Mouse (Mus musculus) MEL (cell line): Measurements from ENCODE around the gene Ankrd24. TPM values are rescaled to one million over a fixed set of nuclear protein-coding genes. Genes with fewer than 3 reads are reported as not detected.

Experiments used
- DNase-seq: peaks from one replicate; pipeline ENCODE4 v3.0.0; 2011; ENCODE audit warnings: low read depth, low spot score
- H3K27ac ChIP-seq: 2 replicates; pipeline ENCODE4 v1.5.1; 2012; ENCODE audit warnings: low read depth, mild to moderate bottlenecking, control low read depth, low read length, moderate library complexity; ENCODE audit not compliant: control insufficient read depth
- H3K27me3 ChIP-seq, 2 experiments: fragments of 150-350 bp in 1 of 2; sonication (generic) in 1 of 2; 2 replicates each; pipeline ENCODE4 v1.6.1; 2012; ENCODE audit warnings: low read length in 2 of 2, mild to moderate bottlenecking in 2 of 2, improper control_type of control experiment in 1 of 2, moderate library complexity in 1 of 2; ENCODE audit not compliant: insufficient read depth in 2 of 2, control insufficient read depth in 1 of 2
- H3K36me3 ChIP-seq, 2 experiments: 2 replicates each; pipeline ENCODE4 v1.6.1; 2012 to 2014; ENCODE audit warnings: low read length in 2 of 2, improper control_type of control experiment in 1 of 2, inconsistent platforms in 1 of 2, mild to moderate bottlenecking in 1 of 2; ENCODE audit not compliant: insufficient read depth in 2 of 2, control insufficient read depth in 1 of 2
- H3K4me1 ChIP-seq, 2 experiments: fragments of 150-350 bp in 1 of 2; sonication (generic) in 1 of 2; 2 replicates each; pipeline ENCODE4 v1.6.1; 2012; ENCODE audit warnings: low read length in 2 of 2, improper control_type of control experiment in 1 of 2, mild to moderate bottlenecking in 1 of 2; ENCODE audit not compliant: insufficient read depth in 2 of 2, control insufficient read depth in 1 of 2
- H3K4me3 ChIP-seq, 2 experiments: fragments of 150-350 bp in 1 of 2; sonication (generic) in 1 of 2; 2 replicates each; pipeline ENCODE4 v1.5.1; 2012; ENCODE audit warnings: low read depth in 2 of 2, low read length in 2 of 2, mild to moderate bottlenecking in 2 of 2, moderate library complexity in 2 of 2, control low read depth in 1 of 2, improper control_type of control experiment in 1 of 2; ENCODE audit not compliant: control insufficient read depth in 1 of 2, insufficient read depth in 1 of 2
- H3K79me2 ChIP-seq: 2 replicates; pipeline ENCODE4 v1.6.1; 2012; ENCODE audit warnings: mild to moderate bottlenecking, low read length, moderate library complexity; ENCODE audit not compliant: control insufficient read depth, poor library complexity, insufficient read depth
- H3K9ac ChIP-seq: 2 replicates; pipeline ENCODE4 v1.6.1; 2012; ENCODE audit warnings: low read depth, mild to moderate bottlenecking, control low read depth, low read length, moderate library complexity; ENCODE audit not compliant: control insufficient read depth, poor library complexity, severe bottlenecking
- H3K9me3 ChIP-seq: fragments of 150-350 bp; sonication (generic); replicated peaks from 2 replicates; pipeline ENCODE4 v1.6.1; 2012; ENCODE audit warnings: mild to moderate bottlenecking, low read length, improper control_type of control experiment, moderate library complexity; ENCODE audit not compliant: insufficient read depth
- BHLHE40 ChIP-seq: IDR thresholded peaks from 2 replicates; pipeline ENCODE4 v1.6.1; 2012; ENCODE audit warnings: low read depth, mild to moderate bottlenecking, inconsistent platforms, low read length, improper control_type of control experiment, borderline replicate concordance
- CHD1 ChIP-seq: IDR thresholded peaks from 2 replicates; pipeline ENCODE4 v1.6.1; 2012; ENCODE audit warnings: low read depth, mild to moderate bottlenecking, inconsistent platforms, low read length, improper control_type of control experiment
- CHD2 ChIP-seq: IDR thresholded peaks from 2 replicates; pipeline ENCODE4 v1.6.1; 2011; ENCODE audit warnings: low read length, improper control_type of control experiment
- CTCF ChIP-seq, 3 experiments: IDR thresholded peaks in 2 of 3; conservative IDR thresholded peaks in 1 of 3; 2 replicates each; pipeline ENCODE4 v1.5.1; 2011 to 2012; ENCODE audit warnings: low read length in 3 of 3, low read depth in 2 of 3, mild to moderate bottlenecking in 2 of 3, improper control_type of control experiment in 1 of 3, inconsistent platforms in 1 of 3, mixed read lengths in 1 of 3, moderate library complexity in 1 of 3; ENCODE audit not compliant: control insufficient read depth in 1 of 3, insufficient read depth in 1 of 3, poor library complexity in 1 of 3, severe bottlenecking in 1 of 3
- ELF1 ChIP-seq: IDR thresholded peaks from 2 replicates; pipeline ENCODE4 v1.6.1; 2014; ENCODE audit warnings: low read depth, mild to moderate bottlenecking, inconsistent platforms, low read length, improper control_type of control experiment, moderate library complexity
- ETS1 ChIP-seq: IDR thresholded peaks from 2 replicates; pipeline ENCODE4 v1.6.1; 2012; ENCODE audit warnings: low read depth, mild to moderate bottlenecking, inconsistent platforms, low read length, improper control_type of control experiment, moderate library complexity
- GABPA ChIP-seq: IDR thresholded peaks from 2 replicates; pipeline ENCODE4 v1.6.1; 2012; ENCODE audit warnings: low read depth, mild to moderate bottlenecking, inconsistent platforms, low read length, improper control_type of control experiment, moderate library complexity
- GATA1 ChIP-seq: IDR thresholded peaks from 2 replicates; pipeline ENCODE4 v1.6.1; 2011; ENCODE audit warnings: low read depth, low read length, improper control_type of control experiment
- HCFC1 ChIP-seq: IDR thresholded peaks from 2 replicates; pipeline ENCODE4 v1.6.1; 2012; ENCODE audit warnings: low read depth, mild to moderate bottlenecking, inconsistent platforms, low read length, improper control_type of control experiment, moderate library complexity
- JUND ChIP-seq: IDR thresholded peaks from 2 replicates; pipeline ENCODE4 v1.6.1; 2011; ENCODE audit warnings: low read depth, mild to moderate bottlenecking, improper control_type of control experiment, low read length
- KAT2A ChIP-seq: conservative IDR thresholded peaks from 2 replicates; pipeline ENCODE4 v1.6.1; 2012; ENCODE audit warnings: low read depth, low read length, improper control_type of control experiment, inconsistent platforms
- MAFK ChIP-seq: IDR thresholded peaks from 2 replicates; pipeline ENCODE4 v1.6.1; 2011; ENCODE audit warnings: low read depth, mild to moderate bottlenecking, low read length, improper control_type of control experiment, borderline replicate concordance
- MAX ChIP-seq: IDR thresholded peaks from 2 replicates; pipeline ENCODE4 v1.6.1; 2011; ENCODE audit warnings: low read length, improper control_type of control experiment
- MXI1 ChIP-seq: IDR thresholded peaks from 2 replicates; pipeline ENCODE4 v1.6.1; 2011; ENCODE audit warnings: mild to moderate bottlenecking, low read depth, low read length, improper control_type of control experiment
- MYC ChIP-seq: IDR thresholded peaks from 2 replicates; pipeline ENCODE4 v1.6.1; 2011; ENCODE audit warnings: low read depth, mild to moderate bottlenecking, low read length, improper control_type of control experiment, moderate library complexity
- NELFE ChIP-seq: IDR thresholded peaks from 2 replicates; pipeline ENCODE4 v1.6.1; 2011; ENCODE audit warnings: low read depth, low read length, improper control_type of control experiment
- NRF1 ChIP-seq: IDR thresholded peaks from 2 replicates; pipeline ENCODE4 v1.6.1; 2014; ENCODE audit warnings: low read depth, mild to moderate bottlenecking, inconsistent platforms, low read length, improper control_type of control experiment, moderate library complexity; ENCODE audit not compliant: poor library complexity, insufficient read depth, severe bottlenecking
- POLR2A ChIP-seq, 2 experiments: IDR thresholded peaks; 2 replicates each; pipeline ENCODE4 v1.6.1; 2011 to 2012; ENCODE audit warnings: low read length in 2 of 2, mild to moderate bottlenecking in 2 of 2, control low read depth in 1 of 2, improper control_type of control experiment in 1 of 2, low read depth in 1 of 2, moderate library complexity in 1 of 2; ENCODE audit not compliant: control insufficient read depth in 1 of 2, insufficient read depth in 1 of 2, poor library complexity in 1 of 2
- POLR2AphosphoS2 ChIP-seq: IDR thresholded peaks from 2 replicates; pipeline ENCODE4 v1.6.1; 2011; ENCODE audit warnings: low read length, improper control_type of control experiment
- RAD21 ChIP-seq: IDR thresholded peaks from 2 replicates; pipeline ENCODE4 v1.6.1; 2011; ENCODE audit warnings: mild to moderate bottlenecking, low read depth, low read length, improper control_type of control experiment
- RCOR1 ChIP-seq: IDR thresholded peaks from 2 replicates; pipeline ENCODE4 v1.6.1; 2012; ENCODE audit warnings: low read depth, mild to moderate bottlenecking, inconsistent platforms, low read length, improper control_type of control experiment
- SIN3A ChIP-seq: IDR thresholded peaks from 2 replicates; pipeline ENCODE4 v1.6.1; 2012; ENCODE audit warnings: low read length, improper control_type of control experiment, inconsistent platforms
- SMC3 ChIP-seq: IDR thresholded peaks from 2 replicates; pipeline ENCODE4 v1.6.1; 2011; ENCODE audit warnings: low read depth, low read length, improper control_type of control experiment
- TBP ChIP-seq: IDR thresholded peaks from 2 replicates; pipeline ENCODE4 v1.8.0; 2011; ENCODE audit warnings: low read depth, low read length, improper control_type of control experiment
- TCF12 ChIP-seq: IDR thresholded peaks from 2 replicates; pipeline ENCODE4 v1.6.1; 2014; ENCODE audit warnings: low read depth, mild to moderate bottlenecking, inconsistent platforms, low read length, improper control_type of control experiment, moderate library complexity
- UBTF ChIP-seq: IDR thresholded peaks from 2 replicates; pipeline ENCODE4 v1.6.1; 2012; ENCODE audit warnings: low read depth, mild to moderate bottlenecking, inconsistent platforms, low read length, improper control_type of control experiment, moderate library complexity, borderline replicate concordance; ENCODE audit not compliant: insufficient read depth
- ZC3H11A ChIP-seq: IDR thresholded peaks from 2 replicates; pipeline ENCODE4 v1.6.1; 2012; ENCODE audit warnings: low read depth, mild to moderate bottlenecking, inconsistent platforms, low read length, improper control_type of control experiment
- polyA plus RNA-seq, 2 experiments: library from polyadenylated mRNA; stranded (reverse) in 1 of 2; unstranded in 1 of 2; fragments of >175 nt in 1 of 2; fragments of >200 nt in 1 of 2; gene quantifications; 2 replicates each; pipeline versions ENCODE4 v1.2.1 to v1.2.4; 2012; ENCODE audit warnings: low replicate concordance in 2 of 2, low read depth in 1 of 2; ENCODE audit not compliant: insufficient read length in 2 of 2, insufficient read depth in 1 of 2, missing spikeins in 1 of 2
- total RNA-seq: library from RNA; depleted of rRNA; stranded (reverse); fragments of 300-350 nt; gene quantifications from 2 replicates; pipeline ENCODE4 v1.2.3, GENCODE M21; 2012

Gene Ankrd24
- total and polyA plus RNA-seq, 3 experiments, result 4.5 to 14.6 TPM; not detected in 1

DNA sequence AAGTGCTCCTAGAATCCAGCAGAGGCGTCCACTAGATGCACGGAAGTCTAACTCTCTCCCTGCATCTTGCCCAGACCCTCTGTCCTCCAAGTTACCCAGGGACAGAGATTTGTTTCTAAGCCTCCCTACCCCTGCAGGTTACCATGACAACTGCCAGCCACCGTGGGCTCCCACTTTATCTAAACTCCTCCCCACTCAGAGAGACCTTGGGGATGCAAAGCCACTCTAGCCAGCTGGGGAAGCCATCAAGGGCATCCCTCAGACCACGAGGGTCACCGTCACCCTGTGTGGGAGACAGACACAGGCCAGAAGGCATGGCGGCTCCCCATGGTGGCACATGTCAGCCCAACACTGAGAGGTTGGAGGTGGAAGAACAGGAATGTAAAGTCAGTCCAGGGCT lies 45.0 kb upstream of the Ankrd24 start:
- Histone ChIP-seq H3K27me3 (no peaks in the 10 kb centered on the region), H3K9me3 (no peaks in the 10 kb centered on the region), H3K27ac (no peak overlapping the region), H3K4me1 (no peaks in the 10 kb centered on the region; a peak in 1 of 4 replicates), H3K4me3 (no peak overlapping the region), H3K79me2 (no peaks in the 10 kb centered on the region), H3K36me3 (no peaks in the 10 kb centered on the region), H3K9ac (no peak overlapping the region)
- no peak for DNase-seq
- TF ChIP-seq TCF12, result no peak
- no peak for TF ChIP-seq UBTF
- TF ChIP-seq BHLHE40, result no peak
- no peak for TF ChIP-seq NELFE
- no peak for TF ChIP-seq MAFK
- TF ChIP-seq KAT2A, result no peak
- TF ChIP-seq CHD1, result no peak
- no peak for TF ChIP-seq JUND
- TF ChIP-seq ELF1, result no peak
- TF ChIP-seq GABPA, result no peak
- no peak for TF ChIP-seq MXI1
- TF ChIP-seq HCFC1, result no peak
- TF ChIP-seq CHD2, result no peak
- TF ChIP-seq CTCF (IDR thresholded peaks at IDR 0.05 in 2 of 3, conservative IDR thresholded peaks at IDR 0.05 in 1 of 3; ENCODE audit: control insufficient read depth in 1 of 3, insufficient read depth in 1 of 3, low read depth in 2 of 3, low read length in 3 of 3, poor library complexity in 1 of 3, severe bottlenecking in 1 of 3), result no peak
- no peak for TF ChIP-seq MAX

- no peaks in the 10 kb centered on the region for H3K27me3 ChIP-seq
- no peak for DNase-seq
Measured at GRCm38 (mm10) chr10:81588739-81589138, 39.6 kb upstream of the Ankrd24 start.

More at GRCm38 (mm10) chr10:81588739-81589138, 39.6 kb upstream of the Ankrd24 start:
- Histone ChIP-seq H3K4me3 (no peak overlapping the region), H3K27ac (no peak overlapping the region), H3K9ac (no peak overlapping the region), H3K4me1 (no peaks in the 10 kb centered on the region; a peak in 1 of 4 replicates), H3K36me3 (no peaks in the 10 kb centered on the region), H3K9me3 (no peaks in the 10 kb centered on the region), H3K79me2 (no peaks in the 10 kb centered on the region)
- TF ChIP-seq NRF1 (no peak), RAD21 (no peak), TCF12 (no peak), MYC (no peak), TBP (no peak), ELF1 (no peak), ETS1 (no peak), SIN3A (no peak), CTCF (IDR thresholded peaks at IDR 0.05 in 2 of 3, conservative IDR thresholded peaks at IDR 0.05 in 1 of 3; ENCODE audit: control insufficient read depth in 1 of 3, insufficient read depth in 1 of 3, low read depth in 2 of 3, low read length in 3 of 3, poor library complexity in 1 of 3, severe bottlenecking in 1 of 3) (no peak), SMC3 (no peak), BHLHE40 (no peak), GATA1 (no peak), ZC3H11A (no peak), RCOR1 (no peak), POLR2A (IDR thresholded peaks at IDR 0.05; ENCODE audit: control insufficient read depth in 1 of 2, insufficient read depth in 1 of 2, low read depth in 1 of 2, low read length in 2 of 2, poor library complexity in 1 of 2) (no peak), POLR2AphosphoS2 (no peak), GABPA (no peak), MXI1 (no peak)
